Mouse (Mus musculus) NIH3T3 (cell line): ENCODE data around the gene Fcgrt.
A peak's percentile ranks its signal among the peaks of the same experiment; 100 is the strongest.
"Not testable (repeated sequence)": the region's sequence is repeated elsewhere in the genome, so short reads cannot be mapped to it uniquely, and the experiment has no call there.

Experiments used
- DNase-seq: peaks from one replicate; pipeline ENCODE4 v3.0.0-alpha.2; 2012; ENCODE audit warnings: low read depth

Gene Fcgrt

GRCm38 (mm10) chr7:45110089-45110488, 6.4 kb upstream of the Fcgrt start:
- DNase-seq: not testable (repeated sequence)

GRCm38 (mm10) chr7:45107052-45107645, 3.5 kb upstream of the Fcgrt start:
- DNase-seq: no peak

GRCm38 (mm10) chr7:45106441-45106840, 2.8 kb upstream of the Fcgrt start:
- no peak for DNase-seq

GRCm38 (mm10) chr7:45105491-45105890, 1.8 kb upstream of the Fcgrt start:
- no peak for DNase-seq

GRCm38 (mm10) chr7:45104941-45105340, 1.3 kb upstream of the Fcgrt start:
- DNase-seq: no peak

GRCm38 (mm10) chr7:45102940-45103585, 588 bp downstream of the Fcgrt start:
- DNase-seq: peak; percentile 57

GRCm38 (mm10) chr7:45102441-45102840, 1.2 kb downstream of the Fcgrt start:
- no peak for DNase-seq

- DNase-seq: no peak
These were observed 3.6 kb downstream of the Fcgrt start for GRCm38 (mm10) chr7:45100046-45100445.

GRCm38 (mm10) chr7:45098541-45099240, 5.0 kb downstream of the Fcgrt start:
- peak; percentile 55 for DNase-seq

- no peak for DNase-seq
These were observed 6.2 kb downstream of the Fcgrt start for GRCm38 (mm10) chr7:45097479-45097878.

- DNase-seq: not testable (repeated sequence)
These were observed 7.7 kb downstream of the Fcgrt start for GRCm38 (mm10) chr7:45095965-45096364.

- no peak for DNase-seq
These were observed 8.3 kb downstream of the Fcgrt start for GRCm38 (mm10) chr7:45095367-45095766.

GRCm38 (mm10) chr7:45094121-45094520, 9.5 kb downstream of the Fcgrt start:
- DNase-seq: peak; percentile 66

GRCm38 (mm10) chr7:45093516-45093905, 10.1 kb downstream of the Fcgrt start:
- peak; percentile 31 for DNase-seq

GRCm38 (mm10) chr7:45092828-45093515, 10.7 kb downstream of the Fcgrt start:
- DNase-seq: peak; percentile 34

- peak; percentile 99 for DNase-seq
These were observed 11.6 kb downstream of the Fcgrt start, which contains the start of gene Rcn3 for GRCm38 (mm10) chr7:45092048-45092447. TSS of gene Rcn3 (minus strand) at chr7:45092221.

- peak; percentile 77 for DNase-seq
These were observed 12.4 kb downstream of the Fcgrt start for GRCm38 (mm10) chr7:45091001-45091990.

- peak; percentile 66 for DNase-seq
These were observed 13.2 kb downstream of the Fcgrt start for GRCm38 (mm10) chr7:45090251-45090977.

GRCm38 (mm10) chr7:45088597-45088996, 15.1 kb downstream of the Fcgrt start:
- no peak for DNase-seq

GRCm38 (mm10) chr7:45086084-45086483, 17.6 kb downstream of the Fcgrt start:
- peak; percentile 34 for DNase-seq
